Mouse (Mus musculus) ES-Bruce4 (cell line): ENCODE results near the gene Ptprq. TPM values are rescaled to one million over a fixed set of nuclear protein-coding genes. Genes with fewer than 3 reads are reported as not detected.

Experiments
- H3K27ac ChIP-seq: 2 replicates; pipeline ENCODE4 v1.5.1; 2012; ENCODE audit warnings: low read length, inconsistent platforms; ENCODE audit not compliant: insufficient read depth
- H3K27me3 ChIP-seq: 2 replicates; pipeline ENCODE4 v1.6.1; 2012; ENCODE audit warnings: mild to moderate bottlenecking, low read length, inconsistent platforms; ENCODE audit not compliant: control insufficient read depth, poor library complexity, insufficient read depth, severe bottlenecking
- H3K36me3 ChIP-seq: 2 replicates; pipeline ENCODE4 v1.6.1; 2012; ENCODE audit warnings: inconsistent platforms, mild to moderate bottlenecking, low read length, moderate library complexity; ENCODE audit not compliant: control insufficient read depth, poor library complexity, insufficient read depth, severe bottlenecking
- H3K4me1 ChIP-seq: one replicate; pipeline ENCODE4 v1.8.1; 2011; ENCODE audit warnings: low read length; ENCODE audit not compliant: control insufficient read depth, insufficient read depth
- H3K4me3 ChIP-seq: 2 replicates; pipeline ENCODE4 v1.5.1; 2011; ENCODE audit warnings: low read depth, mild to moderate bottlenecking, low read length
- H3K9ac ChIP-seq: 2 replicates; pipeline ENCODE4 v1.6.1; 2012; ENCODE audit warnings: low read depth, mild to moderate bottlenecking, inconsistent platforms; ENCODE audit not compliant: poor library complexity, severe bottlenecking
- H3K9me3 ChIP-seq: replicated peaks from 2 replicates; pipeline ENCODE4 v1.6.1; 2012; ENCODE audit warnings: mild to moderate bottlenecking, low read length, inconsistent platforms; ENCODE audit not compliant: control insufficient read depth, poor library complexity, insufficient read depth, severe bottlenecking
- CTCF ChIP-seq: IDR thresholded peaks from one replicate; pipeline ENCODE4 v1.8.1; 2011; ENCODE audit warnings: low read depth, low read length
- EP300 ChIP-seq: IDR thresholded peaks from 2 replicates; pipeline ENCODE4 v1.6.1; 2011; ENCODE audit warnings: low read depth, low read length; ENCODE audit not compliant: insufficient read depth
- POLR2A ChIP-seq: IDR thresholded peaks from one replicate; pipeline ENCODE4 v1.8.1; 2011; ENCODE audit warnings: low read length; ENCODE audit not compliant: insufficient read depth
- polyA plus RNA-seq: library from polyadenylated mRNA; stranded (reverse); fragments of >200 nt; gene quantifications from 2 replicates; pipeline ENCODE4 v1.2.4, GENCODE M21; 2011; ENCODE audit warnings: low read depth; ENCODE audit not compliant: missing spikeins, insufficient read depth, insufficient read length

Ptprq gene
- polyA plus RNA-seq, 1 experiment = not detected

- H3K9ac ChIP-seq = no peak overlapping the region
- TF ChIP-seq EP300 = no peak
- no peak for TF ChIP-seq CTCF
- no peak for TF ChIP-seq POLR2A
- no peaks in the 10 kb centered on the region for H3K9me3 ChIP-seq
- no peaks in the 10 kb centered on the region for H3K4me1 ChIP-seq
- H3K36me3 ChIP-seq = no peaks in the 10 kb centered on the region
- H3K27me3 ChIP-seq = no peaks in the 10 kb centered on the region
- no peak overlapping the region for H3K27ac ChIP-seq
- H3K4me3 ChIP-seq = no peak overlapping the region
These were observed 235.8 kb downstream of the Ptprq start for GRCm38 (mm10) chr10:107484050-107484449.

GRCm38 (mm10) chr10:107473497-107473896 lies 246.4 kb downstream of the Ptprq start:
- no peak overlapping the region for H3K4me3 ChIP-seq
- H3K4me1 ChIP-seq = no peaks in the 10 kb centered on the region
- H3K9me3 ChIP-seq = no peaks in the 10 kb centered on the region
- no peak overlapping the region for H3K27ac ChIP-seq
- no peaks in the 10 kb centered on the region for H3K36me3 ChIP-seq
- TF ChIP-seq POLR2A (no peak), CTCF (peak; percentile 16)
- H3K9ac ChIP-seq = no peak overlapping the region
- no peaks in the 10 kb centered on the region for H3K27me3 ChIP-seq

- Histone ChIP-seq H3K9ac (no peak overlapping the region), H3K4me1 (no peaks in the 10 kb centered on the region), H3K27ac (no peak overlapping the region), H3K4me3 (no peak overlapping the region), H3K27me3 (no peaks in the 10 kb centered on the region), H3K36me3 (no peaks in the 10 kb centered on the region), H3K9me3 (no peaks in the 10 kb centered on the region)
- no peak for TF ChIP-seq POLR2A
- TF ChIP-seq CTCF = no peak
- no peak for TF ChIP-seq EP300
These were observed 248.1 kb downstream of the Ptprq start for GRCm38 (mm10) chr10:107471712-107472111.

GRCm38 (mm10) chr10:107467819-107468218 lies 252.0 kb downstream of the Ptprq start:
- Histone ChIP-seq H3K4me1 (no peaks in the 10 kb centered on the region), H3K36me3 (no peaks in the 10 kb centered on the region), H3K9me3 (no peaks in the 10 kb centered on the region), H3K9ac (no peak overlapping the region), H3K27me3 (no peaks in the 10 kb centered on the region), H3K27ac (no peak overlapping the region), H3K4me3 (no peak overlapping the region)
- TF ChIP-seq CTCF = no peak
- no peak for TF ChIP-seq POLR2A
- no peak for TF ChIP-seq EP300

Other genes starting within 250 kb of the Ptprq start
- gene Myf5, start 233.9 kb downstream of the Ptprq start, polyA plus RNA-seq = not detected in 2 replicates
- not detected in 2 replicates for gene Myf6, start 225.3 kb downstream of the Ptprq start, polyA plus RNA-seq
- gene Otogl, start 192.1 kb upstream of the Ptprq start, polyA plus RNA-seq = not detected in 2 replicates